Mouse (Mus musculus) bone marrow macrophage, adult 2 months (primary cell): ENCODE measurements at regions not wholly inside any gene's neighbourhood (a gene's known extent, or its start where the extent isn't known, plus 50 kb on each side); places are given as distances from the start of the nearest gene placed in this dataset.
"Not testable (repeated sequence)": the region's sequence is repeated elsewhere in the genome, so short reads cannot be mapped to it uniquely, and the experiment has no call there.

ENCODE experiments used
- H3K27ac ChIP-seq: 2 replicates; pipeline ENCODE4 v1.5.1; 2012; ENCODE audit warnings: low read depth, low read length; ENCODE audit not compliant: insufficient read depth
- H3K4me1 ChIP-seq: 2 replicates; pipeline ENCODE4 v1.6.1; 2012; ENCODE audit warnings: low read length; ENCODE audit not compliant: control insufficient read depth, insufficient read depth
- H3K4me3 ChIP-seq: 2 replicates; pipeline ENCODE4 v1.5.1; 2012; ENCODE audit warnings: mild to moderate bottlenecking, low read length, moderate library complexity; ENCODE audit not compliant: insufficient read depth
- CTCF ChIP-seq: IDR thresholded peaks from 2 replicates; pipeline ENCODE4 v1.5.1; 2012; ENCODE audit warnings: low read depth, mild to moderate bottlenecking, low read length, moderate library complexity
- POLR2A ChIP-seq: IDR thresholded peaks from 2 replicates; pipeline ENCODE4 v1.6.1; 2012; ENCODE audit warnings: mild to moderate bottlenecking, low read depth, low read length, borderline replicate concordance

GRCm38 (mm10) chr16:12798523-12798922, 311.0 kb upstream of the Ercc4 start:
- Histone ChIP-seq H3K4me1 (no peaks in the 10 kb centered on the region), H3K27ac (no peak overlapping the region)

GRCm38 (mm10) chr16:12800181-12800580, 309.3 kb upstream of the Ercc4 start:
- no peak overlapping the region for H3K27ac ChIP-seq
- H3K4me1 ChIP-seq: no peaks in the 10 kb centered on the region
- TF ChIP-seq POLR2A (no peak), CTCF (no peak)
- no peak overlapping the region for H3K4me3 ChIP-seq

More at GRCm38 (mm10) chr16:12798523-12798922, 311.0 kb upstream of the Ercc4 start:
- no peak for TF ChIP-seq CTCF
- no peak overlapping the region for H3K4me3 ChIP-seq

- no peak for TF ChIP-seq POLR2A
- TF ChIP-seq CTCF: no peak
Measured at GRCm38 (mm10) chr16:12802651-12803050, 306.8 kb upstream of the Ercc4 start.

GRCm38 (mm10) chr16:12807351-12807871, 302.1 kb upstream of the Ercc4 start:
- Histone ChIP-seq H3K4me1 (no peaks in the 10 kb centered on the region), H3K27ac (no peak overlapping the region), H3K4me3 (no peak overlapping the region)
- TF ChIP-seq CTCF: no peak
- no peak for TF ChIP-seq POLR2A

More at GRCm38 (mm10) chr16:12802651-12803050, 306.8 kb upstream of the Ercc4 start:
- Histone ChIP-seq H3K27ac (no peak overlapping the region), H3K4me1 (no peaks in the 10 kb centered on the region), H3K4me3 (no peak overlapping the region)

- no peak overlapping the region for H3K4me3 ChIP-seq
- H3K4me1 ChIP-seq: no peaks in the 10 kb centered on the region
- no peak for TF ChIP-seq CTCF
- TF ChIP-seq POLR2A: no peak
- H3K27ac ChIP-seq: no peak overlapping the region
Measured at GRCm38 (mm10) chr16:12811088-12811487, 298.4 kb upstream of the Ercc4 start.

- Histone ChIP-seq H3K4me1 (no peaks in the 10 kb centered on the region), H3K4me3 (no peak overlapping the region), H3K27ac (no peak overlapping the region)
- TF ChIP-seq CTCF: no peak
- TF ChIP-seq POLR2A: no peak
Measured at GRCm38 (mm10) chr16:12824646-12825045, 284.8 kb upstream of the Ercc4 start.

- Histone ChIP-seq H3K27ac (no peak overlapping the region), H3K4me1 (no peaks in the 10 kb centered on the region), H3K4me3 (no peak overlapping the region)
- no peak for TF ChIP-seq POLR2A
- TF ChIP-seq CTCF: no peak
Measured at GRCm38 (mm10) chr16:12826222-12826621, 283.3 kb upstream of the Ercc4 start.

- H3K4me3 ChIP-seq, H3K4me1 ChIP-seq, H3K27ac ChIP-seq: not testable (repeated sequence)
Measured at GRCm38 (mm10) chr16:12831308-12831707, 278.2 kb upstream of the Ercc4 start.

GRCm38 (mm10) chr16:12856356-12856755, 253.1 kb upstream of the Ercc4 start:
- no peak overlapping the region for H3K27ac ChIP-seq
- no peak overlapping the region for H3K4me3 ChIP-seq
- TF ChIP-seq CTCF: no peak
- TF ChIP-seq POLR2A: no peak
- H3K4me1 ChIP-seq: no peaks in the 10 kb centered on the region

GRCm38 (mm10) chr16:12859714-12860355, 249.6 kb upstream of the Ercc4 start:
- TF ChIP-seq POLR2A: no peak
- TF ChIP-seq CTCF: no peak
- no peak overlapping the region for H3K27ac ChIP-seq
- no peak overlapping the region for H3K4me3 ChIP-seq
- H3K4me1 ChIP-seq: no peaks in the 10 kb centered on the region
